19 mouse cellular contexts compared by ENCODE assay signal in genomic region chr6:6915526-6915915, GRCm38 (mm10). TPM values are rescaled to one million over a fixed set of nuclear protein-coding genes. Genes with fewer than 3 reads are reported as not detected.
DNase-seq lines count a peak whose midpoint lies in the region; ATAC-seq and TF ChIP-seq lines count a peak whose summit lies in the region.
"Had no signal": no experiment of that assay in that cellular context is flagged by ENCODE, and none has a peak within 500 bp of the region (broad histone marks: within the 10 kb centered on the region; RNA-seq: fewer than 3 reads in every experiment).

No protein-coding gene starts in this region.

- no peaks in the 10 kb centered on the region for H3K27me3 ChIP-seq in heart, adult 2 months (ENCODE audit: control insufficient read depth, insufficient read depth, low read length)
- H3K27me3 ChIP-seq: liver, embryonic 15.5 days had no signal

- TF ChIP-seq EP300 in heart, adult 2 months (IDR thresholded peaks at IDR 0.05; ENCODE audit: insufficient read depth, low read depth, low read length), result no peak

- no peak overlapping the region for H3K27ac ChIP-seq in heart, adult 2 months
- H3K27ac ChIP-seq: liver, embryonic 15.5 days had no signal

- H3K4me1 ChIP-seq in heart, adult 2 months (ENCODE audit: control insufficient read depth, insufficient read depth, low read length), result no peaks in the 10 kb centered on the region
- H3K4me1 ChIP-seq: liver, embryonic 15.5 days had no signal

- intact Hi-C loops in heart, adult 2 months (cut with DNase I), result loop anchor here (1.0 to 10.0 kb wide), 4 partner anchors 25 to 1271 kb away; no protein-coding TSS in a partner anchor

- DNase-seq in heart, adult 11 months, result peak; percentile 79
- no peak for DNase-seq in heart, adult 2 months
- DNase-seq in testis, postnatal 10 days (ENCODE audit: low spot score), result peak; percentile 45
- no peak for DNase-seq in testis, postnatal 14 days (ENCODE audit: low spot score)
- DNase-seq in urinary bladder, postnatal 25 days (ENCODE audit: low spot score), result no peak
- no peak for DNase-seq in layer of hippocampus, postnatal 36 days
- no peak for DNase-seq in ovary, postnatal 14 days (ENCODE audit: low spot score)

- TF ChIP-seq CTCF in heart, adult 2 months (IDR thresholded peaks at IDR 0.05), result no peak

- 42% methylated on average over 9 of the region's 9 CpGs for WGBS in heart, adult 2 months

- ATAC-seq in common myeloid progenitor, adult 5-6 weeks (replicated peaks; ENCODE audit: low read depth, poor library complexity, severe bottlenecking), result peak; percentile 84

- H3K9ac ChIP-seq in heart, adult 2 months (ENCODE audit: low read depth, low read length), result no peak overlapping the region
- H3K9ac ChIP-seq: liver, embryonic 15.5 days had no signal

- H3K36me3 ChIP-seq in heart, adult 2 months (ENCODE audit: control insufficient read depth, insufficient read depth, low read length), result no peaks in the 10 kb centered on the region
- H3K36me3 ChIP-seq: G1E; liver, embryonic 15.5 days had no signal

- no peaks in the 10 kb centered on the region for H3K79me2 ChIP-seq in heart, adult 2 months (replicated peaks; ENCODE audit: control insufficient read depth, insufficient read depth, low read length)

- H3K4me3 ChIP-seq in heart, adult 2 months, result no peak overlapping the region
- H3K4me3 ChIP-seq: liver, embryonic 15.5 days; myocyte had no signal

- TF ChIP-seq POLR2A in heart, adult 2 months (IDR thresholded peaks at IDR 0.05; ENCODE audit: insufficient read depth, low read depth, low read length), result no peak

RNA-seq across cellular contexts. Expression of gene Dlx5, which starts 33.6 kb away (rescaled TPM):
- under 1 TPM in 1 of 2 experiments, not detected in 1; 0.34 TPM for total RNA-seq in heart, adult 2 months (2021)
- polyA plus RNA-seq in heart, adult 2 months (2012; rRNA removed), result 0.14 TPM in 1 of 2 replicates, not detected in the other
- not detected in 2 replicates for total RNA-seq in common myeloid progenitor, adult 5-6 weeks (2017)
- 1 to 10 TPM; 4.7 to 5.8 TPM for total RNA-seq in layer of hippocampus, postnatal 36 days (2021)
- total RNA-seq: G1E; megakaryocyte-erythroid progenitor cell, adult 5-6 weeks; neutrophil, adult 5-6 weeks had no signal
- polyA plus RNA-seq: G1E; kidney, adult 2 months; liver, embryonic 15.5 days; lung, postnatal 0 days; myocyte; small intestine, adult 2 months had no signal

RNA-seq across cellular contexts. Expression of gene Sdhaf3, which starts 40.3 kb away (rescaled TPM):
- 1 to 10 TPM; 4.3 to 4.5 TPM for total RNA-seq in heart, adult 2 months (2021)
- polyA plus RNA-seq in heart, adult 2 months (2012; rRNA removed), result 1.1 TPM in 2 replicates
- 4.6 and 7.7 TPM in 2 replicates for total RNA-seq in common myeloid progenitor, adult 5-6 weeks (2017)
- total RNA-seq in layer of hippocampus, postnatal 36 days (2021), result 1 to 10 TPM; 6.6 to 6.8 TPM

RNA-seq across cellular contexts. Expression of gene Dlx6, which starts 52.4 kb away (rescaled TPM):
- total RNA-seq in heart, adult 2 months (2021), result not detected
- polyA plus RNA-seq in heart, adult 2 months (2012; rRNA removed), result not detected in 2 replicates
- not detected in 2 replicates for total RNA-seq in common myeloid progenitor, adult 5-6 weeks (2017)
- total RNA-seq in layer of hippocampus, postnatal 36 days (2021), result 1 to 10 TPM; 5.6 to 9.3 TPM
- total RNA-seq: adrenal gland, postnatal 36 days; heart, postnatal 14 days; megakaryocyte-erythroid progenitor cell, adult 5-6 weeks; neutrophil, adult 5-6 weeks had no signal
- polyA plus RNA-seq: G1E; kidney, adult 2 months; liver, embryonic 15.5 days; lung, postnatal 0 days; myocyte; small intestine, adult 2 months; thymus, postnatal 0 days had no signal

Comparison
In these comparisons a context has a peak if more than half of its experiments do, and no peak if none do; other contexts are left out.
1. DNase-seq: peak in heart, adult 11 months (single experiment) and testis, postnatal 10 days (single experiment); none in heart, adult 2 months (0 of 2), testis, postnatal 14 days (single experiment), urinary bladder, postnatal 25 days (single experiment), layer of hippocampus, postnatal 36 days (0 of 2) and ovary, postnatal 14 days (single experiment).